14 mouse cellular contexts compared by ENCODE assay signal in the genomic region with DNA sequence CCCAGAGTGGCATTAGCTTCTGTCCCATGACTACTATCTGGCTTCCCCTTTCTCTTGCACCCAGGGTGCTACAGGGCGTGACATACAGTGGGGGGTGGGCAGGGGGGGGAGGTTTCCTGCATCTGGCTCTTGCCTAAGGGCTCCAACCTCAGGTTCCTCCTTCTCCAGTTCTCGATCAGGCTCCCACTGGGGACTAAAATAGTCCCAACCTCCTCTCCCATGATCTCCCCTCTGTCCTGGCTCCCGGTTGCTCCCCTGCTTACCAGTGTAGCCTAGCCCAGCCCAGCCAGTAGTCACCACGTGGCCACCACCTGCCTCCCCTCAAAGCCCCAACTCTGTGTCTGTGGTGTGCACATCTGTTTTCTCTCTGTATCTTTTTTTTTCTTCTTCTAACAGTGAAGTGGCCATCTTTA. TPM values are rescaled to one million over a fixed set of nuclear protein-coding genes. Genes with fewer than 3 reads are reported as not detected.
DNase-seq lines count a peak whose midpoint lies in the region; ATAC-seq and TF ChIP-seq lines count a peak whose summit lies in the region.
"Had no signal": no experiment of that assay in that cellular context is flagged by ENCODE, and none has a peak within 500 bp of the region (broad histone marks: within the 10 kb centered on the region; RNA-seq: fewer than 3 reads in every experiment).

No protein-coding gene starts in this region.

- no peak overlapping the region for H3K4me3 ChIP-seq in heart, adult 2 months
- H3K4me3 ChIP-seq in heart, embryonic 12.5 days, result no peak overlapping the region
- peak overlapping the region; percentile 46 for H3K4me3 ChIP-seq in bone marrow, adult 2 months (replicated peaks; ENCODE audit: control insufficient read depth, low read depth, low read length)
- no peak overlapping the region for H3K4me3 ChIP-seq in stomach, embryonic 16.5 days (replicated peaks; ENCODE audit: low read length)
- H3K4me3 ChIP-seq in intestine, embryonic 15.5 days (replicated peaks), result no peak overlapping the region
- H3K4me3 ChIP-seq: forebrain, embryonic 12.5 days; heart, embryonic 13.5 days had no signal

- no peaks in the 10 kb centered on the region for H3K9me3 ChIP-seq in heart, embryonic 12.5 days (replicated peaks)
- no peaks in the 10 kb centered on the region for H3K9me3 ChIP-seq in stomach, embryonic 16.5 days (replicated peaks; ENCODE audit: control insufficient read depth, low read length)
- H3K9me3 ChIP-seq in intestine, embryonic 15.5 days, result no peaks in the 10 kb centered on the region
- H3K9me3 ChIP-seq: forebrain, embryonic 12.5 days; heart, embryonic 13.5 days had no signal

- no peaks in the 10 kb centered on the region for H3K36me3 ChIP-seq in heart, adult 2 months (ENCODE audit: control insufficient read depth, insufficient read depth, low read length)
- H3K36me3 ChIP-seq in heart, embryonic 12.5 days, result no peaks in the 10 kb centered on the region
- H3K36me3 ChIP-seq in stomach, embryonic 16.5 days (ENCODE audit: control insufficient read depth, insufficient read depth, low read length), result no peaks in the 10 kb centered on the region
- no peaks in the 10 kb centered on the region for H3K36me3 ChIP-seq in intestine, embryonic 15.5 days
- H3K36me3 ChIP-seq: forebrain, embryonic 12.5 days; heart, embryonic 13.5 days had no signal

- no peak for ATAC-seq in heart, embryonic 12.5 days (ENCODE audit: insufficient number of reproducible peaks, low FRiP score)
- peak; percentile 50; the same call in 1 of the 2 replicates for ATAC-seq in stomach, embryonic 16.5 days (ENCODE audit: insufficient read depth, low FRiP score)
- no peak for ATAC-seq in intestine, embryonic 15.5 days
- ATAC-seq: intestine, postnatal 0 days had no signal

- no peak overlapping the region for H3K9ac ChIP-seq in heart, adult 2 months (ENCODE audit: low read depth, low read length)
- H3K9ac ChIP-seq in heart, embryonic 12.5 days, result no peak overlapping the region
- no peak overlapping the region for H3K9ac ChIP-seq in stomach, embryonic 16.5 days (ENCODE audit: low read length)
- H3K9ac ChIP-seq in intestine, embryonic 15.5 days, result no peak overlapping the region
- H3K9ac ChIP-seq: forebrain, embryonic 12.5 days; heart, embryonic 13.5 days had no signal

- no peak for TF ChIP-seq CTCF in heart, adult 2 months (IDR thresholded peaks at IDR 0.05)
- no peak for TF ChIP-seq CTCF in bone marrow, adult 2 months (IDR thresholded peaks at IDR 0.05; ENCODE audit: control insufficient read depth, insufficient read depth, low read length)

- no peak overlapping the region for H3K4me2 ChIP-seq in heart, embryonic 12.5 days
- no peak overlapping the region for H3K4me2 ChIP-seq in stomach, embryonic 16.5 days (ENCODE audit: low read depth, low read length)
- H3K4me2 ChIP-seq in intestine, embryonic 15.5 days (replicated peaks), result no peak overlapping the region
- H3K4me2 ChIP-seq: forebrain, embryonic 12.5 days; heart, embryonic 13.5 days had no signal

- TF ChIP-seq POLR2A in heart, adult 2 months (IDR thresholded peaks at IDR 0.05; ENCODE audit: insufficient read depth, low read depth, low read length), result no peak
- TF ChIP-seq POLR2A in bone marrow, adult 2 months (IDR thresholded peaks at IDR 0.05; ENCODE audit: borderline replicate concordance, control insufficient read depth, low read depth, low read length), result peak; percentile 49; the same call in 1 of the 2 replicates

- TF ChIP-seq EP300 in heart, adult 2 months (IDR thresholded peaks at IDR 0.05; ENCODE audit: insufficient read depth, low read depth, low read length), result no peak

- peak overlapping the region; percentile 17; the same call in 1 of the 2 replicates for H3K27ac ChIP-seq in heart, adult 2 months
- H3K27ac ChIP-seq in heart, embryonic 12.5 days (ENCODE audit: poor library complexity, severe bottlenecking), result no peak overlapping the region
- peak overlapping the region; percentile 98 for H3K27ac ChIP-seq in bone marrow, adult 2 months (ENCODE audit: control insufficient read depth, insufficient read depth, low read depth, low read length, poor library complexity)
- H3K27ac ChIP-seq in stomach, embryonic 16.5 days (ENCODE audit: low read length), result peak overlapping the region; percentile 24; the same call in 1 of the 2 replicates
- H3K27ac ChIP-seq in intestine, embryonic 15.5 days, result no peak overlapping the region
- H3K27ac ChIP-seq: forebrain, embryonic 12.5 days; heart, embryonic 13.5 days had no signal

- peak; percentile 40 to 49 for DNase-seq in heart, adult 2 months
- peak; percentile 41 for DNase-seq in lung, postnatal 36 days
- no peak for DNase-seq in T-cell, adult 2 months (ENCODE audit: low spot score)
- DNase-seq in cerebellum, adult 8-10 months, result no peak
- DNase-seq: right cerebral cortex, postnatal 25 days had no signal

- H3K79me2 ChIP-seq in heart, adult 2 months (replicated peaks; ENCODE audit: control insufficient read depth, insufficient read depth, low read length), result no peaks in the 10 kb centered on the region

- intact Hi-C loops in heart, adult 2 months (cut with DNase I), result no loop called here

- WGBS in heart, adult 2 months, result 32% methylated on average over 4 of the region's 4 CpGs
- 50% methylated on average over 4 of the region's 4 CpGs for WGBS in heart, embryonic 12.5 days
- 0% methylated on average over 4 of the region's 4 CpGs for WGBS in bone marrow, adult 2 months
- 53% methylated on average over 4 of the region's 4 CpGs for WGBS in stomach, embryonic 16.5 days
- 65% methylated on average over 4 of the region's 4 CpGs for WGBS in intestine, embryonic 15.5 days

- H3K27me3 ChIP-seq in heart, adult 2 months (ENCODE audit: control insufficient read depth, insufficient read depth, low read length), result no peaks in the 10 kb centered on the region
- peaks cover 4% of the 10 kb centered on the region; the same call in 1 of the 2 replicates for H3K27me3 ChIP-seq in heart, embryonic 12.5 days (replicated peaks)
- no peaks in the 10 kb centered on the region for H3K27me3 ChIP-seq in stomach, embryonic 16.5 days (ENCODE audit: control insufficient read depth, insufficient read depth, low read length)
- H3K27me3 ChIP-seq in intestine, embryonic 15.5 days (replicated peaks), result no peaks in the 10 kb centered on the region
- H3K27me3 ChIP-seq: forebrain, embryonic 12.5 days had no signal

- H3K4me1 ChIP-seq in heart, adult 2 months (ENCODE audit: control insufficient read depth, insufficient read depth, low read length), result no peaks in the 10 kb centered on the region
- no peaks in the 10 kb centered on the region for H3K4me1 ChIP-seq in heart, embryonic 12.5 days (replicated peaks)
- peaks cover 5% of the 10 kb centered on the region; the same call in 1 of the 2 replicates for H3K4me1 ChIP-seq in bone marrow, adult 2 months (ENCODE audit: control insufficient read depth, insufficient read depth, low read length)
- no peaks in the 10 kb centered on the region for H3K4me1 ChIP-seq in stomach, embryonic 16.5 days (ENCODE audit: control insufficient read depth, insufficient read depth, low read length)
- H3K4me1 ChIP-seq in intestine, embryonic 15.5 days (replicated peaks), result no peaks in the 10 kb centered on the region
- H3K4me1 ChIP-seq: forebrain, embryonic 12.5 days; heart, embryonic 13.5 days had no signal

RNA-seq across cellular contexts. Expression of a gene that starts 0.8 kb away (rescaled TPM):
- 10 to 100 TPM; 20.1 to 23.6 TPM for total RNA-seq in heart, adult 2 months (2021)
- 62.7 and 65.5 TPM in 2 replicates for polyA plus RNA-seq in heart, adult 2 months (2012; rRNA removed)
- 9.5 and 9.8 TPM in 2 replicates for polyA plus RNA-seq in heart, embryonic 12.5 days (2016; fragmentation: Nextera tagmentation; extraction: Ambion mirVana)
- 164 and 433 TPM in 2 replicates for polyA plus RNA-seq in bone marrow, adult 2 months (2011; ENCODE audit: insufficient read depth, insufficient read length, low replicate concordance, missing spikeins)
- 71.0 and 75.8 TPM in 2 replicates for polyA plus RNA-seq in stomach, embryonic 16.5 days (2015; fragmentation: Nextera tagmentation; extraction: Ambion mirVana)
- 49.8 and 63.7 TPM in 2 replicates for polyA plus RNA-seq in intestine, embryonic 15.5 days (2015; fragmentation: Nextera tagmentation; extraction: Ambion mirVana)
- polyA plus RNA-seq: C2C12 had no signal

RNA-seq across cellular contexts. Expression of a gene that starts 6.9 kb away (rescaled TPM):
- total RNA-seq in heart, adult 2 months (2021), result under 1 TPM in 1 of 2 experiments, not detected in 1; 0.59 TPM
- 4.8 TPM in 1 of 2 replicates, not detected in the other for polyA plus RNA-seq in heart, adult 2 months (2012; rRNA removed)
- 1.1 TPM in 1 of 2 replicates, not detected in the other for polyA plus RNA-seq in heart, embryonic 12.5 days (2016; fragmentation: Nextera tagmentation; extraction: Ambion mirVana)
- polyA plus RNA-seq in bone marrow, adult 2 months (2011; ENCODE audit: insufficient read depth, insufficient read length, low replicate concordance, missing spikeins), result 47.8 and 107 TPM in 2 replicates
- polyA plus RNA-seq in stomach, embryonic 16.5 days (2015; fragmentation: Nextera tagmentation; extraction: Ambion mirVana), result 1.9 and 2.0 TPM in 2 replicates
- polyA plus RNA-seq in intestine, embryonic 15.5 days (2015; fragmentation: Nextera tagmentation; extraction: Ambion mirVana), result 2.2 and 2.5 TPM in 2 replicates
- polyA plus RNA-seq: C2C12; forebrain, embryonic 12.5 days had no signal

RNA-seq across cellular contexts. Expression of a gene that starts 8.8 kb away (rescaled TPM):
- under 1 TPM; 0.47 to 0.66 TPM for total RNA-seq in heart, adult 2 months (2021)
- polyA plus RNA-seq in heart, adult 2 months (2012; rRNA removed), result 0.94 and 1.3 TPM in 2 replicates
- polyA plus RNA-seq in heart, embryonic 12.5 days (2016; fragmentation: Nextera tagmentation; extraction: Ambion mirVana), result 0.95 and 1.3 TPM in 2 replicates
- polyA plus RNA-seq in bone marrow, adult 2 months (2011; ENCODE audit: insufficient read depth, insufficient read length, low replicate concordance, missing spikeins), result 12.3 and 34.2 TPM in 2 replicates
- polyA plus RNA-seq in stomach, embryonic 16.5 days (2015; fragmentation: Nextera tagmentation; extraction: Ambion mirVana), result 1.5 and 2.0 TPM in 2 replicates
- 2.1 and 2.4 TPM in 2 replicates for polyA plus RNA-seq in intestine, embryonic 15.5 days (2015; fragmentation: Nextera tagmentation; extraction: Ambion mirVana)

RNA-seq across cellular contexts. Expression of a gene that starts 32.6 kb away (rescaled TPM):
- 1 to 10 TPM; 3.2 to 3.5 TPM for total RNA-seq in heart, adult 2 months (2021)
- 3.6 and 6.2 TPM in 2 replicates for polyA plus RNA-seq in heart, adult 2 months (2012; rRNA removed)
- polyA plus RNA-seq in heart, embryonic 12.5 days (2016; fragmentation: Nextera tagmentation; extraction: Ambion mirVana), result 41.6 and 43.4 TPM in 2 replicates
- 6.2 TPM in 1 of 2 replicates, not detected in the other for polyA plus RNA-seq in bone marrow, adult 2 months (2011; ENCODE audit: insufficient read depth, insufficient read length, low replicate concordance, missing spikeins)
- 29.2 and 33.0 TPM in 2 replicates for polyA plus RNA-seq in stomach, embryonic 16.5 days (2015; fragmentation: Nextera tagmentation; extraction: Ambion mirVana)
- polyA plus RNA-seq in intestine, embryonic 15.5 days (2015; fragmentation: Nextera tagmentation; extraction: Ambion mirVana), result 39.0 and 40.8 TPM in 2 replicates
- total RNA-seq: megakaryocyte-erythroid progenitor cell, adult 5-6 weeks had no signal

RNA-seq across cellular contexts. Expression of a gene that starts 44.7 kb away (rescaled TPM):
- total RNA-seq in heart, adult 2 months (2021), result not detected
- not detected in 2 replicates for polyA plus RNA-seq in heart, adult 2 months (2012; rRNA removed)
- polyA plus RNA-seq in heart, embryonic 12.5 days (2016; fragmentation: Nextera tagmentation; extraction: Ambion mirVana), result 1.1 and 1.3 TPM in 2 replicates
- polyA plus RNA-seq in bone marrow, adult 2 months (2011; ENCODE audit: insufficient read depth, insufficient read length, low replicate concordance, missing spikeins), result 0.25 and 4.8 TPM in 2 replicates
- polyA plus RNA-seq in stomach, embryonic 16.5 days (2015; fragmentation: Nextera tagmentation; extraction: Ambion mirVana), result 1.4 and 1.9 TPM in 2 replicates
- polyA plus RNA-seq in intestine, embryonic 15.5 days (2015; fragmentation: Nextera tagmentation; extraction: Ambion mirVana), result 2.0 and 3.0 TPM in 2 replicates
- total RNA-seq: megakaryocyte-erythroid progenitor cell, adult 5-6 weeks had no signal
- polyA plus RNA-seq: C2C12 had no signal

Comparison
In these comparisons a context has a peak if more than half of its experiments do, and no peak if none do; other contexts are left out.
1. H3K27ac ChIP-seq: peak in heart, adult 2 months (single experiment), bone marrow, adult 2 months (single experiment) and stomach, embryonic 16.5 days (single experiment); none in heart, embryonic 12.5 days (single experiment) and intestine, embryonic 15.5 days (single experiment).
2. DNase-seq: peak in heart, adult 2 months (2 of 2) and lung, postnatal 36 days (single experiment); none in T-cell, adult 2 months (single experiment) and cerebellum, adult 8-10 months (single experiment).